Mouse (Mus musculus) lung, postnatal 0 days (tissue): ENCODE data around the gene Pip4k2a.

Experiments used
- CTCF ChIP-seq: IDR thresholded peaks from 2 replicates; pipeline ENCODE4 v1.5.1; 2016; ENCODE audit warnings: antibody characterized with exemption, mild to moderate bottlenecking
- EP300 ChIP-seq: IDR thresholded peaks from 2 replicates; pipeline ENCODE4 v1.6.1; 2016; ENCODE audit warnings: antibody characterized with exemption, mild to moderate bottlenecking, control low read depth

DNA sequence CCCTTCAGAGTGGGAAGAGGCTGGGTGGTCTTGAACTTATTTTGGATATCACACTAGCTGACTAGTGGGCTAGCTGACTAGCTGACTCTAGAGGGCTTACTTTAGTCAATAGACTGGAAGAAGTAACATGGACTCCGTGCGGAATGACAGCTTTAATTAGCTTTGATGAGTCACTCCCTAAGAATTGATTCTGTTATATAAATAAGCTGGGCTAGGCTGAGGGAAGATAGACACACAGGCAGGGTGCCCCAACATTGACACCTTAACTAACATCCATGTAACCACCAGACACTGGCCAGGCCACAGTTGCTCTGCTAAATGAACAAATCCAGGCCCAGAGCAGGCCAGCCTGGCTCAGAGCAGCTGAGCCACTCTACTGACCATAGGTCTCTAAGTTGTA, 26.9 kb upstream of the Pip4k2a start:
- TF ChIP-seq CTCF: no peak
- TF ChIP-seq EP300: no peak
